10 mouse cellular contexts compared by ENCODE assay signal in the genomic region with DNA sequence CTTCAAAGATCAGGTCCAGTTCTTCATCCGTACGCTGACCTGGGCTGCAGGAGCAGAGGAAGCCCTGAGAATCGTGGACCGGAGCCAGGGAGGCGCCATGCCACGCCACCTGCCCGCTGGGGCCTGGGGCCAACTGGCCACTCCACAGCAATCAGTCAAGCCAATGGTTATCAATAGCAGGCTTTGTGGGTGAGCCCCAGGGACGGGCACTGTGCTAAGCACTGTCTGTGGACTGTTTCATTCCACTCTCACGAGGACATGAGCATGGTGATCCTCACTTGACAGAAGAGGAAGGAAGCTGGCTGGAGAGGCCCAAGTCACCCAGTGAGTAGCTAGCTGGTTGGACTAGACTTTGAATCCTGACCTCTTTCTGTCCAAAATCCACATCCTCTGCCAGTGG. TPM values are rescaled to one million over a fixed set of nuclear protein-coding genes. Genes with fewer than 3 reads are reported as not detected.
DNase-seq lines count a peak whose midpoint lies in the region; ATAC-seq and TF ChIP-seq lines count a peak whose summit lies in the region.
"Had no signal": no experiment of that assay in that cellular context is flagged by ENCODE, and none has a peak within 500 bp of the region (broad histone marks: within the 10 kb centered on the region; RNA-seq: fewer than 3 reads in every experiment).

No protein-coding gene starts in this region.

- TF ChIP-seq CTCF in cortical plate, adult 2 months (IDR thresholded peaks at IDR 0.05; ENCODE audit: extremely low read depth, insufficient read depth, low read length): no peak

- no peaks in the 10 kb centered on the region; the same call in 1 of the 2 replicates for H3K4me1 ChIP-seq in cortical plate, adult 2 months (ENCODE audit: control insufficient read depth, insufficient read depth, low read length)

- no peak for TF ChIP-seq POLR2A in cortical plate, adult 2 months (IDR thresholded peaks at IDR 0.05; ENCODE audit: extremely low read depth, insufficient read depth, low read length)

- peak; percentile 38 for ATAC-seq in frontal cortex, adult (ENCODE audit: low TSS enrichment)

- DNase-seq in frontal cortex, postnatal 25 days (ENCODE audit: low spot score in 2 of 2): no peak
- DNase-seq in brain, adult 2 months (ENCODE audit: low read depth, low spot score): peak; percentile 92
- peak; percentile 47 to 53 for DNase-seq in left cerebral cortex, postnatal 14 days (ENCODE audit: low spot score in 2 of 2)
- no peak for DNase-seq in lung, postnatal 36 days
- no peak for DNase-seq in urinary bladder, postnatal 4 days (ENCODE audit: low spot score in 2 of 2)
- DNase-seq in Muller cell, postnatal 12 days (ENCODE audit: inconsistent ontology term): no peak
- DNase-seq: thymus, adult 2 months had no signal

- peak overlapping the region; percentile 62; the same call in 1 of the 2 replicates for H3K27ac ChIP-seq in cortical plate, adult 2 months (ENCODE audit: insufficient read depth, low read length)
- H3K27ac ChIP-seq: neural tube, embryonic 13.5 days had no signal

- intact Hi-C loops in left cerebral cortex, postnatal 14 days (cut with DNase I): no loop called here

- H3K4me3 ChIP-seq in cortical plate, adult 2 months (ENCODE audit: insufficient read depth, low read length): no peak overlapping the region
- H3K4me3 ChIP-seq: neural tube, embryonic 13.5 days had no signal

RNA-seq across cellular contexts. Expression of gene Rapgef3, which starts 7.8 kb away (rescaled TPM):
- polyA plus RNA-seq in cortical plate, adult 2 months (2012; rRNA removed): 40.2 and 45.9 TPM in 2 replicates
- 10 to 100 TPM; 28.9 to 36.7 TPM for total RNA-seq in left cerebral cortex, postnatal 14 days (2021)

RNA-seq across cellular contexts. Expression of gene Slc48a1, which starts 18.3 kb away (rescaled TPM):
- polyA plus RNA-seq in cortical plate, adult 2 months (2012; rRNA removed): 140 and 155 TPM in 2 replicates
- total RNA-seq in left cerebral cortex, postnatal 14 days (2021): 100 to 1,000 TPM; 157 to 169 TPM

RNA-seq across cellular contexts. Expression of gene Endou, which starts 28.9 kb away (rescaled TPM):
- 3.9 and 4.0 TPM in 2 replicates for polyA plus RNA-seq in cortical plate, adult 2 months (2012; rRNA removed)
- total RNA-seq in left cerebral cortex, postnatal 14 days (2021): under 1 TPM; 0.94 to 0.97 TPM

RNA-seq across cellular contexts. Expression of gene Rpap3, which starts 54.4 kb away (rescaled TPM):
- polyA plus RNA-seq in cortical plate, adult 2 months (2012; rRNA removed): 19.6 and 22.0 TPM in 2 replicates
- 10 to 100 TPM; 27.4 to 28.2 TPM for total RNA-seq in left cerebral cortex, postnatal 14 days (2021)

Comparison
In these comparisons a context has a peak if more than half of its experiments do, and no peak if none do; other contexts are left out.
1. DNase-seq: peak in brain, adult 2 months (single experiment) and left cerebral cortex, postnatal 14 days (2 of 2); none in frontal cortex, postnatal 25 days (0 of 2), lung, postnatal 36 days (single experiment), urinary bladder, postnatal 4 days (0 of 2) and Muller cell, postnatal 12 days (single experiment).